Mouse (Mus musculus) retina, postnatal 7 days (tissue): Measurements from ENCODE around the gene Efnb3.

Experiments
- DNase-seq: peaks from one replicate; pipeline ENCODE4 v3.0.0-alpha.2; 2012; ENCODE audit warnings: low read depth, low spot score

Gene Efnb3

GRCm38 (mm10) chr11:69559851-69560765 lies at the start of gene Efnb3:
Efnb3 (minus strand) TSS chr11:69560205.
- DNase-seq: no peak

GRCm38 (mm10) chr11:69609416-69609815 lies 49.4 kb upstream of the Efnb3 start:
- DNase-seq: no peak

GRCm38 (mm10) chr11:69608525-69608924 lies 48.5 kb upstream of the Efnb3 start:
- no peak for DNase-seq

- no peak for DNase-seq
Observed at GRCm38 (mm10) chr11:69606832-69607231, 46.8 kb upstream of the Efnb3 start.

GRCm38 (mm10) chr11:69606491-69606795 lies 46.4 kb upstream of the Efnb3 start:
- DNase-seq: no peak

- DNase-seq: peak; percentile 91
Observed at GRCm38 (mm10) chr11:69605726-69606490, 45.9 kb upstream of the Efnb3 start, which contains the start of gene Atp1b2. Atp1b2 (minus strand) TSS chr11:69605942.

GRCm38 (mm10) chr11:69604795-69605664 lies 45.0 kb upstream of the Efnb3 start:
- DNase-seq: peak; percentile 75

- DNase-seq: no peak
Observed at GRCm38 (mm10) chr11:69604347-69604746, 44.3 kb upstream of the Efnb3 start.

- DNase-seq: no peak
Observed at GRCm38 (mm10) chr11:69603516-69603915, 43.5 kb upstream of the Efnb3 start.

- DNase-seq: no peak
Observed at GRCm38 (mm10) chr11:69601768-69602167, 41.8 kb upstream of the Efnb3 start.

GRCm38 (mm10) chr11:69600098-69600497 lies 40.1 kb upstream of the Efnb3 start:
- DNase-seq: no peak

GRCm38 (mm10) chr11:69599436-69599835 lies 39.4 kb upstream of the Efnb3 start:
- no peak for DNase-seq

GRCm38 (mm10) chr11:69594853-69595252 lies 34.8 kb upstream of the Efnb3 start:
- no peak for DNase-seq

- DNase-seq: no peak
Observed at GRCm38 (mm10) chr11:69592799-69593198, 32.8 kb upstream of the Efnb3 start.

GRCm38 (mm10) chr11:69591899-69592637 lies 32.1 kb upstream of the Efnb3 start:
- DNase-seq: peak; percentile 84

GRCm38 (mm10) chr11:69591424-69591823 lies 31.4 kb upstream of the Efnb3 start:
- no peak for DNase-seq

GRCm38 (mm10) chr11:69590622-69591021 lies 30.6 kb upstream of the Efnb3 start:
- no peak for DNase-seq

GRCm38 (mm10) chr11:69589207-69589834 lies 29.3 kb upstream of the Efnb3 start:
- no peak for DNase-seq

- DNase-seq: no peak
Observed at GRCm38 (mm10) chr11:69585718-69586325, 25.8 kb upstream of the Efnb3 start.

GRCm38 (mm10) chr11:69584937-69585336 lies 24.9 kb upstream of the Efnb3 start:
- no peak for DNase-seq
